Mouse (Mus musculus): Measurements from ENCODE around the gene Cog4.

- TF ChIP-seq CTCF (IDR thresholded peaks at IDR 0.05; ENCODE audit: insufficient read depth, low read depth, low read length) (no peak), POLR2A (IDR thresholded peaks at IDR 0.05; ENCODE audit: insufficient read depth, low read depth, low read length) (no peak)
Observed at GRCm38 (mm10) chr8:110842012-110842574, 4.3 kb upstream of the Cog4 start.
